Mouse (Mus musculus): ENCODE data around the gene Ccdc96.

DNA sequence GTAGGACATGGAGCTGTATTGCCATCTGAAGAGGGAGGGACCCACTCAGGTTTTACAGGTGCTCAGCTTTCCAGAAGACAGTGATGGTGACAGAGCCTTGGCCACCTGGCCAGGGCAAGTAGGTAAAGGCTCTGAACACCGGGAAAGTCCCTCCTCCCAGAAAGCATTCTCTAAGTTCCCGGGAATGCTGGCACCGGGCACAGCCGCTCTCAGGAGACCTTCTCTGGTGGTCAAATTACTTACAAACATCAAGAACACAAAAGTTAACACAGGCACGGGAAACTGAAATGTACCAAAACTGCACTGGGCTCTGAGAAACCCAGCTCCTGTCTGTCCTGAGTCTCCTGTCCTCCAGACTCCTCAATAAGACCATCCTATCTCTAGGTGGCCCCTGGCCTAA lies 45.3 kb downstream of the Ccdc96 start:
- TF ChIP-seq CTCF (IDR thresholded peaks at IDR 0.05; ENCODE audit: insufficient read depth, low read length) (no peak), POLR2A (IDR thresholded peaks at IDR 0.05; ENCODE audit: borderline replicate concordance, extremely low read depth, low read depth, low read length) (no peak)

Measured in lung, adult 2 months (tissue).